Comparison of ENCODE assay signal across 13 mouse cellular contexts in the genomic region with DNA sequence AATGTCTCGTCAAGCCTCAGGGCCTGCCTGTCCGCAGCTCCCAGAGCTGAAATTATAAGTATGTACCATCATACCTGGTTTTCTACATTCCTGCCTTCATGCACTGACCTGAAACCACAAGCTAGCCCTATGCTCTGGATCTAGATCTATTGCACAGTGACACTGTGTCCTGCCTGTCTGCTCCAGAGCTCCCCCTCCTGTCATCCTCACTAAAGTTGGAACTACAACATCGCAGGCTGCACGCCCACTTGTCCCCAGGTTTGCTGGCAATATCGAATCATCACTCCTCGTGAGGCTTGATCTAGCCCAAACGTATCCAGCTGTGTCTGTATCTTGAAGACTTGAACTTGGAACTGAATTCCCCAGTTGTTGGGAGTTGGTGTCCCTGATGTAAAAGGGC. TPM values are rescaled to one million over a fixed set of nuclear protein-coding genes. Genes with fewer than 3 reads are reported as not detected.
A peak's percentile ranks its signal among the peaks of the same experiment; 100 is the strongest.
DNase-seq lines count a peak whose midpoint lies in the region; TF ChIP-seq lines count a peak whose summit lies in the region.
"Had no signal": no experiment of that assay in that cellular context is flagged by ENCODE, and none has a peak within 500 bp of the region (broad histone marks: within the 10 kb centered on the region; RNA-seq: fewer than 3 reads in every experiment).

No protein-coding gene starts in this region.

- DNase-seq in cerebellum, postnatal 10 days = peak; percentile 27 to 38
- DNase-seq in cerebellum, adult 9-10 months = no peak
- DNase-seq in layer of hippocampus, adult 2 months (ENCODE audit: low spot score in 2 of 2) = peak in 1 of 2 experiments; percentile 38
- no peak for DNase-seq in layer of hippocampus, postnatal 36 days
- DNase-seq in thymus, postnatal 4 days = peak; percentile 41
- no peak for DNase-seq in thymus, adult 18-20 months
- no peak for DNase-seq in adipocyte (ENCODE audit: low spot score)
- no peak for DNase-seq in adrenal gland, adult 18-20 months (ENCODE audit: low spot score in 2 of 2)
- DNase-seq: cerebellum, postnatal 36 days; heart, postnatal 36 days had no signal

- H3K27ac ChIP-seq in layer of hippocampus, adult 2 months = no peak overlapping the region
- H3K27ac ChIP-seq: intestine, embryonic 15.5 days; limb, embryonic 12.5 days; lung, embryonic 15.5 days had no signal

- peak; percentile 68 for TF ChIP-seq CTCF in layer of hippocampus, adult 2 months (conservative IDR thresholded peaks at IDR 0.05)

- H3K4me3 ChIP-seq in layer of hippocampus, adult 2 months = no peak overlapping the region
- H3K4me3 ChIP-seq: intestine, embryonic 15.5 days; limb, embryonic 12.5 days; lung, embryonic 15.5 days had no signal

RNA-seq across cellular contexts. Expression of a gene that starts 11.9 kb away (rescaled TPM):
- total RNA-seq in layer of hippocampus, adult 2 months (2021) = 10 to 100 TPM; 77.2 to 79.7 TPM
- total RNA-seq in layer of hippocampus, postnatal 36 days (2021) = 10 to 100 TPM; 71.3 to 77.8 TPM
- total RNA-seq in adrenal gland, adult 18-20 months (2021) = 1 to 10 TPM; 2.3 to 2.8 TPM

Comparison
In these comparisons a context has a peak if more than half of its experiments do, and no peak if none do; other contexts are left out.
1. DNase-seq: peak in cerebellum, postnatal 10 days (2 of 2) and thymus, postnatal 4 days (single experiment); none in cerebellum, adult 9-10 months (single experiment), layer of hippocampus, postnatal 36 days (0 of 2), thymus, adult 18-20 months (0 of 2), adipocyte (single experiment) and adrenal gland, adult 18-20 months (0 of 2).
2. RNA of a gene that starts 11.9 kb away (total RNA-seq): 77.2 to 79.7 TPM in layer of hippocampus, adult 2 months and 71.3 to 77.8 TPM in layer of hippocampus, postnatal 36 days; 2.3 to 2.8 TPM in adrenal gland, adult 18-20 months; every median in the first group is over 10 times any median in the second.